Mouse (Mus musculus): Measurements from ENCODE around the gene Alcam.

Alcam gene

GRCm38 (mm10) chr16:52443055-52443454 is 10.8 kb downstream of the Alcam start:
- no peak for DNase-seq (ENCODE audit: low spot score)

DNA sequence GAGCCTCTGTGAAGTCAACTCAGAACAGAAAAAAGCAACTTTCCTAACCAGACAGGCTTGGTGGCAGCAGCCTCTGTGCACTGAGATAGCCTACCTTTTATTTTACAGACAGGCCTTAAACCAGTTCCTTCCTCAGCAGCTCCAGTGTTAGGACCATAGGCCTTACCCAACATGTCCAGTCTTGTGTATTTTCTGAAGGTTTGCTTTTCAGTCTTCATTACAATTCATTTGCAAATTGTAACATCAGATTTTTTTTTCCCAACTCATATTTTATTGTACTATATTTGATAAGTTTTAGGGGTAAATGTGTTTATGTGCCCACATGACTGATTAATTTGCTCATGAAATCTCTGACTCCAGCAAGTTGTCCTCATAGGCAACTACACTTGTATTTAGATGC is 14.3 kb downstream of the Alcam start:
- no peak for DNase-seq (ENCODE audit: low spot score)

DNA sequence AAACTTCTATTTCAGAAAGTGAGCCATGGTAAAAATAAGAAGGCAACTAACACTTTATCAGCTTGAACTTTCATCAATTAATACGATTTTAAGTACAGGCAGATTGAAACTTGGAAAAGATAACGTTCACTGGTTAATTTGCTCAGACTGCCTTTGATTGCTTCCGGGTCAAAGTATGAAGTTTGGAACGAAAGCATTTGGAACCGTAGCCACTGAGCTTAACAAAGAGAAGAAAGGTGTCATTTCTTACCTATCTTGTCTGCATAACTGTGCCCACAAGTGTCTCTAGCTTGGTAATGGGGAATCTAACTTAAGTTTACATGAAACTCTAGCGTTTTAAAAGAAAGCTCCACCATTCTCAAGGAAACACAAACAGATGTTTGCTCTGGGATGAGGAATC is 14.9 kb downstream of the Alcam start:
- DNase-seq (ENCODE audit: low spot score), result no peak

DNA sequence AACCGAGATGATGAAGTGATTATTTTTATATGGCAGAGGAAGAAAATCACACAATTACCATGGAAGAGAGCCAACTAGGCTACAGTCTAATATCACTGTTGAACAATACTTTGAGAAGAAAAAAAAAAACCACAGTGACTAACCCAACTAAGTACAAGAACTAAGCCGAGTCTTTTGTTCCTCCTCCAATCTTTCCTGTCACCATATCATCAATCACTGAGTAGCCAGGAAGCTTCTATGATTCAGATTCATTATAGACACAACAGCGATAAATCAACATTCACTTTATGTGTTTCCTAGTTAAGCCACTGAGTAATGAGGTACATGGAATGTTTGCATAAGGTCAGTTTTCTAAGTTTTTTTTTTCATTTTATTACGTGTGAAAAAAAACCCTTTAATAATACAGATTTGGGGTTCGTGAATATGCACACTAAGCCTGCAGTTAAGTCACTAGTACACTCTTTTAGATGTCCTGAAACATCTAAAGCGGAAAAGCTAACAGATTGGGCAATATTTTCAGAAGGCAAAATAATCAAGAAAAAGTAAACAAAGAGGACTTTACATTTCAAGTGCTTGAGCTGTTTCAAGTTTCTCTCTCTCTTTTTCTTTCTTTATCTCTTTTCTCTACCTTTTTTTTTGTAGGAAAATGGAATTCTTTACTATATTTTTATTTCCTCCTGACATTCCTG is 15.5 kb downstream of the Alcam start:
- DNase-seq (ENCODE audit: low spot score), result no peak

- DNase-seq (ENCODE audit: low spot score), result no peak
Measured at GRCm38 (mm10) chr16:52433189-52433588, 20.7 kb downstream of the Alcam start.

- no peak for DNase-seq (ENCODE audit: low spot score)
Measured at GRCm38 (mm10) chr16:52432072-52432471, 21.8 kb downstream of the Alcam start.

GRCm38 (mm10) chr16:52431590-52431989 is 22.3 kb downstream of the Alcam start:
- no peak for DNase-seq (ENCODE audit: low spot score)

DNA sequence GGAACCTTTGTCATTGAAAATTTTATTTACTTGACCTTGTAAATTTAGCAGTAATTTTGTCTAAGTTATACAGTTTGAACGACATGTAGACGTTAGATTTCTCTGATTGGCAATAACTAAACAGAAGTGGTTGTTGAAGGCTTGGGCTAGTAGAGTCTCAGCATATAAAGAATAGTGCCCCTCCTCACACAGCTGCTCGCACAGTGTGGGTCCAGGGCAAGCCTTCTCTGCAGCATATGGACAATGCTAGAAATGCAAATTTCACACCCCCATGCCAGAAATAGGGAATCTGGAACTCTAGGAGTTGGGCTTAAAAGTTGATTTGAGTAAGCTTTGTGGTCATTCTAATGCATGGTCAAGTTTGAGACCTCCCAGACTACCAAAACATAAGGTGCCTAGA is 23.8 kb downstream of the Alcam start:
- DNase-seq (ENCODE audit: low spot score), result no peak

GRCm38 (mm10) chr16:52429661-52430060 is 24.2 kb downstream of the Alcam start:
- no peak for DNase-seq (ENCODE audit: low spot score)

DNA sequence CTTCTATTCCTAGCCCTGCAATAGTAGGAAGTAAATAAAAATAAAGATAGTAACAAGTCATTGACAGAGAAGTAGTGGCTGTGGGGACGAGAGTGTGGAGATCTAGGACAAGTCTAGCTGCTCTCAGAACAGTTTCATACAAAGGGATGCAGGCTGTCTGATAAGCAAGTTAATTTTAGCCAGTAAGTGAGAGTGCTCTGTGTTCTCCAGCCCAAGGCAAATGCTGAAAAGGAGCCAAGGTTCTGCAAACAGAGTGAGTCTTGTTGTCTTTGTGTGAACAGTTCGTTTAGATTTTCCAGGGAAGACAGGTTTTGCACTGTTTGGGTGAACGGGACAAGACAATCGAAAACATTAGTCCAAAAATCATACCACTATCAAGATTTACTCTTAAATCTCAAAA is 25.4 kb downstream of the Alcam start:
- DNase-seq (ENCODE audit: low spot score), result no peak

GRCm38 (mm10) chr16:52418568-52419158 is 35.2 kb downstream of the Alcam start:
- DNase-seq (ENCODE audit: low spot score), result no peak

- DNase-seq (ENCODE audit: low spot score), result no peak
Measured at GRCm38 (mm10) chr16:52417982-52418381, 35.9 kb downstream of the Alcam start.

DNA sequence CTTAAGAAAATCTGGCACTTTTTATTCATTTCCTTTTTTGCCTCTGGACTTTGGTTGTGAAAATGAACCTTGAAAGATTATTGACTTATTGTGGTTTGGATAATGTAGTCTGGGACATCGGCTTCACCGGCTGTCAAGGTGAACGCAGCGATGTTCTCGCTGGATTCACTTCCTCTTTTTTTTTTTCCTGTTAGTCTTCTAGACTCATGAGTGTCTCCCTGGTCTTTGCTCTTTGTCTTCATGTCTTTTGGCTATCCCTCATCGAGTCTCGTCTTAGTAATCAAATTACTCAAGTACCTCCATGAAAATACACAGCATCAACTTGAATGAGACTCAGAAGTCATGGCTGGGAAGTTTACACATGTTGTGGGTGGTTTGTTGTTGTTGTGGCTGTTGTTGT is 36.7 kb downstream of the Alcam start:
- no peak for DNase-seq (ENCODE audit: low spot score)

DNA sequence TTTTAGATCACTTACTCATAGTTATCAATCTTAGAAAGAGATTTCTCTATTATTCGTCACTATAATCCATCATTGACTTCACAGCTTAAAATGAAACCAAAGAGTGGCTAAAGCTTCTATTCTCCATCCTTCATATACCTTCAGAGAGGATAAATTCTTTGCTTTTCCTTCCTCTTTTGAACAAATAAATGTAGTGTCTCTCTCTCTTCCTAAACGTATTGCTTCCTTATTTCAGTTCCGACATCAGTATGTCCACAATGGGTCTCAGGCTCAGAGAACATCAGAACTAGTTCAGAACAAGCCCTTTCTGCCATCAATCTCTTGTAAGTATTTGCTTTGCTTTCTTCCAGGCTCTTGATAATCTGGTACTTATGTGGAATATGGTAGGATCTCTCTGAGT is 40.2 kb downstream of the Alcam start:
- no peak for DNase-seq (ENCODE audit: low spot score)

DNA sequence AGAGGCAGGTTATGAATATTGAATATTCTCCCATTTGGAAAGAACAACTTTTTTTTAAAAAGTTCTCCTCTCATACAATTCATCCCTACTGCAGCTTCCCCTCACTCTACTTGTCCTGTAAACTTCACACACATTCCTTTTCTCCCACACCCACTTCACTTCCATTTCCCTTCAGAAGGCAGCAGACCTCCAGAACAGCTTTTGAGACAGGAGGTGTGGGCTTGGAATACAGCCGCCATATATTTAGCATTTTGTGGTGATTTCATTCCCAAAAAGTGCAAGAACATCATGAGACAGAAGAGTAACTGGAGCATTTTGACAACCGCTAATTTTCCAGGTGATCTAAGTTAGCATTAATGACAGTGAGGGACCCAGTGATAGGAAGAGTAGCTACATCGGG is 47.8 kb downstream of the Alcam start:
- DNase-seq (ENCODE audit: low spot score), result no peak

GRCm38 (mm10) chr16:52405272-52405671 is 48.6 kb downstream of the Alcam start:
- no peak for DNase-seq (ENCODE audit: low spot score)

GRCm38 (mm10) chr16:52399112-52399511 is 54.8 kb downstream of the Alcam start:
- no peak for DNase-seq (ENCODE audit: low spot score)

DNA sequence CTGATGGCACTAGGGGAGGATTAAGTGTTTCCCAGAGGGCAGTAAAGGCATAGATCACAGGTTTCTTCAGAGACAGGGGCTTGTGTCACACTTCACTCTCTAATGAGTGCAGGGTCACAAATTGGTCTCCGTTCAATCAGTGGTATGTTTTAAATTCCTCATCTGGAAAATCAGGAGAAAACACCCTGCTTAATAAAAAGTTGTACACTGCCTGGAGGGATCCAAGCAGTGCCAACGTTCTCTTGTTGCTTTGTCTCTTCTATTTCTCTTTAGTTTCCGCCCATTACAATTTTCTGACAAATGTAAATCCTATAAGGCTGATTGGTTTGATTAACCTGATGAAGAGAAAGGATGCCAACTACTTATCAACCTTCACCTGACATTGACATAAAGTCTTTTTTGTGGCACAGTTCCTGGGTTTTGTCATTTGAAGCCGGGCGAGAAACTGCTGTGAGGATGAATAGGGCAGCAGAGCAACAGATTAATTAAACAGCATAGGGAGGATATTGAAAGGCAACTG is 67.0 kb downstream of the Alcam start:
- DNase-seq (ENCODE audit: low spot score), result no peak

- peak; percentile 17 for DNase-seq (ENCODE audit: low spot score)
Measured at GRCm38 (mm10) chr16:52383456-52384185, 70.3 kb downstream of the Alcam start.

DNA sequence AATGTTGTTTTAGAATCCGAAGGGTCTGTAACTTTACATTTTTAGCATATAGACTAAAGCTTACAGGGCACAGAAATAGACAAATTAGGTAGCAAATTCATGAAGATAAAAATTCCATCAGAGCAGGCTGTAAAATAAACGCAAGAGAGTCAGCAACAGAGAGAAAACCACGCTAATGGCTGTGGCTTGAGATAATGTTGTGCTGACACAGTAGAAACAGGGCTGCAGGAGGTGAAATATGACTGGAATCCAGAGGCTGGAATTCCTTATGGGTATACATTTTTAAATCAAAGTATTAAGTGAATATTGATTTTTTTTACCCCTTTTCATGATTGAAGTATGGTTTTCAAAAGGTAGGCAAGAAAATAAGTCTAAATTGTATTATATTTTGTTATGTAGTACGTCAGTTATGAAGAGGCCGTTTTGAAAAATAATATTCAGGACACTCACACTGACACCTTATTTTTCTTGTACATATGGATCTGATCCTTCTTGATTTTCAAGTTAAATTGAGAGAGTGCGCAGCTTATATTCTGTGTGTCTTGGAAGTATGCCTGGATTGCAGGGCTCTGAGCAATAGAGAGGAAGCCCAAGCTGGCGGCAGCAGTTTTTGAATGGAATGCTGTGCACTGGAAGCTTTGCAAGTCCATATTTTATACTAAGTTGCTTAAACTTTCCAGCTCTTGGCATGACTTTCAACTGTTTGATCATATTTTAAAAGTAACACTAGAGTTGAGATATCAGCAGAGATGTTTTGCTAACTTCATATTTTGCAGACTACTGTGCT is 74.9 kb downstream of the Alcam start:
- no peak for DNase-seq (ENCODE audit: low spot score)

- no peak for DNase-seq (ENCODE audit: low spot score)
Measured at GRCm38 (mm10) chr16:52376827-52377226, 77.0 kb downstream of the Alcam start.

- DNase-seq (ENCODE audit: low spot score), result no peak
Measured at GRCm38 (mm10) chr16:52371956-52372355, 81.9 kb downstream of the Alcam start.

Data from ovary, postnatal 36 days (tissue).